Mouse (Mus musculus) bone marrow, adult 2 months (tissue): ENCODE measurements around the gene Gp1ba.

Experiments used
- CTCF ChIP-seq: fragments of 200-500 bp; IDR thresholded peaks from 2 replicates; pipeline ENCODE4 v1.5.1; 2011; ENCODE audit warnings: low read length, control low read depth; ENCODE audit not compliant: control insufficient read depth, insufficient read depth
- POLR2A ChIP-seq: fragments of 200-500 bp; IDR thresholded peaks from 2 replicates; pipeline ENCODE4 v1.6.1; 2011; ENCODE audit warnings: low read depth, mild to moderate bottlenecking, control low read depth, low read length, borderline replicate concordance; ENCODE audit not compliant: control insufficient read depth

GRCm38 (mm10) chr11:70645461-70646258 is 6.7 kb downstream of the Gp1ba start:
- no peak for TF ChIP-seq POLR2A
- TF ChIP-seq CTCF = no peak; the same call in 1 of the 2 replicates
